Mouse (Mus musculus): ENCODE measurements around the gene Coa3.
"Not testable (repeated sequence)": the region's sequence is repeated elsewhere in the genome, so short reads cannot be mapped to it uniquely, and the experiment has no call there.

The Coa3 gene

DNA sequence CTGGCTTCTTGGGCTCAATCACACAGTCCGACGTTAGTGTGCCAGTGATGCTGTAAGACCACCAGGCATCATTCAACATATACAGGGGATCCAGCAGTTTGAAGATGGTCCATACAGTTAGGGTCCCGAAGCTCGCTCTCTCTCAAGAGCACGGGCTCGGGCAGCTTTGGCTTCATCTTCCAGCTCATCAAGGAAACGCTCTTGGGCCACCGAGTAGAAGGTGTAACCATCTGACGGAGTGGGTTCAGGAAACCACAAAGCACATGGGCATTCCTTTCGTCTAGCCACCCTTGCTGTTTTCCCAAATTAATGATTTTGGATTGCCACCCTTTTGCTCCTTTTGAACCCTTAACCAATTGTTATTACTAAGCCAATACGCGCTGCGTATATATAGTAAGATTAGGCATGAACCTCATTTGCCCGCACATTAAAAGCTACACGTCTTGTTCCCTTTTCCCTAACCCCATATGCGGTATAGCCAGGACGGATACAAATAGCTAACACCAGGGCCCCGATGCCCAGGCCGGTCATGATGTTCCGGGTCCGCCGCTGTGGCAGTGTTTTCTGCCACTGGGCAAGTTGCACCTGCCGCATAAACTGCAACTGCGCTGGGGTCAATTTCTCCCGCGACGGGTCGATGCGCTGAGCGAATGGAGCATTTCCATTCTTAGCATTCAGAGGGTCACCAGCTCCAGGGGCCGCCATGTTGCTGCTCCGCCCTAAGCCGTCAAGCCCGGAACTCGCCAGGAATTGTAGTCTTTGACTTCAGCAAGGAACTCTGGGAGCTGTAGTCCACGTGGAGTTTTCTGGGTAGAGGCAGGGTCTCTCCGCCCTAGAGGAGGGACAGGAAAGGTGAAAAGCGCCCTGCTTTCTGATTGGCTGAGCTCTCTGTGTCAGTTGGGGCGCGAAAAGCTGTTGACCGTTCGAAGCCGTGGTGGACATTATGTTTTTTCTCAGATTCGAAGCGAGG lies at the start of gene Coa3, which contains the start of gene Cntd1:
Coa3 (minus strand) TSS at position 892 of the 970 bp plus-strand sequence.
Cntd1 (plus strand) TSS at position 790 of the 970 bp plus-strand sequence.
- in situ Hi-C loops (cut with MboI, MseI), result no loop called here

DNA sequence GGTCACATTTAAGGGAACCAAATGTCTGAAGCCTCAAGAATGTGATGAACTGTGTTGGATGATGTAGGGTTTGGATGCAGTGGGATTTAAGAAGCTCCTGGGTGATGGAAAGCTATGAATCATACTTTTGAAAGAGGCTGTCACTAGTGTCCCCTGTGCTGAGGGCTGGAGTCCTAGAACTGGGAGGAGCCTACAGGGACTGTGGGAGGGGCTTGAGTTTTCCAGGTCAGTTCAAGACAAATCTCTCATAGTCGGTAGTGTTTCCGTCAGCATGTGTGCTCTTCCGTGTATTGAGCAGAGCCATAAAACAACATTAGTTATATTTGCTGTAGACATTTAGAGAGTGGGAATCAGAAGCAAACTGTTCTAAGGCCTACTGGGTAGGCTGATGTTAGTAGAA lies 48.4 kb upstream of the Coa3 start:
- in situ Hi-C loops (cut with MboI, MseI), result no loop called here

GRCm38 (mm10) chr11:101326147-101326546 lies 47.2 kb upstream of the Coa3 start:
- in situ Hi-C loops (cut with MboI, MseI), result no loop called here

- in situ Hi-C loops (cut with MboI, MseI), result not testable (repeated sequence)
Observed at GRCm38 (mm10) chr11:101325201-101325600, 46.3 kb upstream of the Coa3 start.

DNA sequence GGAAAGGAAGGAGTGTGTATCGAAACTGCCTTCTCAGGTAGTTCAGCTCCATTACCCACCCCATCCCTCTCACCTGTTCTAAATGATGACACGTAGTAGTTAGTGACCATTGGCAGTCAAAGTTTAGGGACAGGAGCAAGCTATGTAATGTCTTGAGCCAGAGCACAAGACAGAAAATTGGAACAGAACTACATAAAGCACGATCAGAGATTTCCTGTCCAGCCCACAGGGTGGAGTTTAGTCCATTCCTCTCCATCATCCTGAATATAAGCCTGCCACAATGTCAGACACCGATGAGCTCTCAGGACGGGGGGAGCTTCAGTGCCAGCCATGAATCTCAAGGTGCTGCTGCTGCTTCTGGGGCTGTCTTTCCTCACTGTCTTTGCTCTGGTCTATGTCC lies 45.8 kb upstream of the Coa3 start, which contains the start of gene Aoc2:
Aoc2 (plus strand) TSS at position 301 of the 400 bp plus-strand sequence.
- in situ Hi-C loops (cut with MboI, MseI), result no loop called here

- in situ Hi-C loops (cut with MboI, MseI), result no loop called here
Observed at GRCm38 (mm10) chr11:101323609-101324008, 44.7 kb upstream of the Coa3 start.

- in situ Hi-C loops (cut with MboI, MseI), result no loop called here
Observed at GRCm38 (mm10) chr11:101316501-101316917, 37.6 kb upstream of the Coa3 start.

DNA sequence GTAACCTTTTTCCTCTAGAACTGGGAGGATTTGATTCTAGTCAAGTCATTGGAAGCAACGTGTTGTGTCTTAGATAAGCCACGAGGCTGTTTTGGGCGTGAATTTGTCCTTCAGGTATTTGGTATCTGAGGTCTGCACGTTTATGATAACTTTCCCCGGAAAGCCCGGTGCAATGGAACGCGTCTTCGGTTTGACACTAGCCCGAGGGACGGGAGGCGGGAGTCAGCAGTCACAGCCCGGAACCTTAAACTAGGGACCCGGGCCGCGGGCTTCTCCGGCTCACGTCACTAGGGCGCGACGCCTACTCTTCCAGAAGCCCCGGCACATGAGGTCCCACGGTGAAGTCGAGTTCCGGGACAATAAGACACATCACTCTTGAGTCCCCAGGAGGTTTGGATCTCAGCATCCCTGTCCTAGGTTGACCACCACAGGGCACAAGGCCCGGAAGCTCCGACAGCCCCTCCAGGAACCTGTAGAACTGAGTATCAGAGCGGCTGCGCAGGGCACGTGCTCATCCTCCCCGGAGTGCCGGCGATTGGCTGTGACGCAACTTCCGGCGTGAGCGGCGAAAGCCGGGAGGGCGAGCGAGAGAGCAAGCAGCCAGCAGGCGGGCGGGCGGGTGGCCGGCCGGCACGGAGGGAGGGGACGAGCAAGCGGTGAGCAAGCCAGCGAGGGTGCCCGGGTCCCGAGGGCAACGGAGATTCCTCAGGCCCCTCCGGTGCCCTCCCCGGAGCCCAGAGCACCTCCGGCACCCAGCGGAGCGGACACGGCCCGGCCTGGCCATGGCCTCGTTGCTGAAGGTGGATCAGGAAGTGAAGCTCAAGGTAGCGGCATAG lies 37.0 kb upstream of the Coa3 start, which contains the start of gene Psme3:
Psme3 (plus strand) TSS at position 549 of the 836 bp plus-strand sequence.
- in situ Hi-C loops (cut with MboI, MseI), result no loop called here

DNA sequence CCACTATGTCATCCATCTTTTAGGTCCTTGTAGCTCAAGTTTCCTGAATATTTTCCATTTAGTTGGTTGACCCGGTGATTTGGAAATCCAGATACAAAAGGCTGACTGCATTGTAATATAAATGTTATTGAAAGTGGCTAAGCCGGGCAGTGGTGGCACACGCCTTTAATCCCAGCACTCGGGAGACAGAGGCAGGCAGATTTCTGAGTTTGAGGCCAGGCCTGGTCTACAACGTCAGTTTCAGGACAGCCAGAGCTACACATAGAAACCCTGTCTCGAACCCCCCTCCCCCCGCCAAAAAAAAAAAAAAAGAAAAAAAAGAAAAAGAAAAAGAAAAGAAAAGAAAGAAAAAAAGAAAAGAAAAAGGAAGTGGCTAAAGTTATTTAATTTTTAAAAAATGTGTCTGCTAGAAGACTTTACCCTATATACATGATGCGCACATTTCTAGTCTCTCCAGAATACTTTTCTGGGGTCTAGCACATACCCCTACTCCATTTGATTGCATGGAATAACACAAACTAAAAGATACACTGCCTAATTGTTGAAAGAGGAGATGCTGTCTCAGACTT lies 36.3 kb upstream of the Coa3 start:
- in situ Hi-C loops (cut with MboI, MseI), result no loop called here

DNA sequence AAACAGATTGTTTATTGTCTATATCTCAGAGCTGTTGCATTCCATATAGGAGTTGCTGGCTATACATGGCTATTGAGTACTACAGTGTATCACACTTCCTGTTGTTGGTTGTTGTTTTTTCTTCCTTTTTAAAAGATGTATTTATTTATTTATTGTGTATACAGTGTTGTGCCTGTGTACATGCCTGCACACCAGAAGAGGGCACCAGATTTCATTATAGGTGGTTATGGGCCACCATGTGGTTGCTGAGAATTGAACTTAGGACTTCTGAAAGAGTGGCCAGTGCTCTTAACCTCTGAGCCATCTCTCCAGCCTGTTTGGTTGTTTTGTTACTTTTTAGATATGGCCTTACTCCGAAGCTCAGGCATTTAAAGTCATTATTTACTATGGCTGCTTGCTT lies 35.7 kb upstream of the Coa3 start:
- in situ Hi-C loops (cut with MboI, MseI), result no loop called here

DNA sequence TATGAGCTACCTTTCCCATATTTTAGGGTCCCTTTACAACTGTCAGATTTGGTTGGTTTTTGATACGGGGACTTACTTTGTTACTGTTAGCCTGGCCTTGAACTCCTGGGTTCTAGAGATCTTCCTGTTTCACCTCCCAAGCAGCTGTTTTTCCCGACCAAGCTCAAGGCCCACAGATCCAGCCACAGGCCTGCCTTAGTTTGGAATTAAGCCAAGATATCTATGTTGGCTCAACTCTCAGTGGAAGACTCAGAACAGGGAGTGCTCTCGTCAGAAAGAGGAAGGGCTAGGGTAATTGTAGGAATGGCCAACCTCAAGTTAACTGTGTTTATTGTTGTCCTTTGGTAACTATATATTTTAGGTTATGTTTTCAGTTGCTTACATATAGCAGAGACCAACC lies 33.2 kb upstream of the Coa3 start:
- in situ Hi-C loops (cut with MboI, MseI), result no loop called here

DNA sequence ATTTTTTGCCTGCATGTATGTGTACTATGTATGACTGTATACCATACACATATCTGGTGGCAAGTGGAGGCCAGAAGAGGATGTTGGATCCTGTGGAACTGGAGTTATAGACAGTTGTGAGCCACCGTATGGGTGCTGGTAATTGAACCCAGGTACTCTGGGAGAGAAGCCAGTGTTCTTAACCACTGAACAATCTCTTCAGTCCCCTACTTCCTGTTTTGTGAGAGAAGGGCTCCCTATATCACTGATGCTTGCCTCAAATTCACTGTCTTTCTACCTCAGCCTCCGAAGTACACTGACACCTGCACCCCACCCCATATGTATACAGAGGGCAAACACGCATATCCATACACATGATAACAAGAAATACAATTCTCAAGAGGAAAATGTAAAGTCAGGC lies 32.2 kb upstream of the Coa3 start:
- in situ Hi-C loops (cut with MboI, MseI), result no loop called here

DNA sequence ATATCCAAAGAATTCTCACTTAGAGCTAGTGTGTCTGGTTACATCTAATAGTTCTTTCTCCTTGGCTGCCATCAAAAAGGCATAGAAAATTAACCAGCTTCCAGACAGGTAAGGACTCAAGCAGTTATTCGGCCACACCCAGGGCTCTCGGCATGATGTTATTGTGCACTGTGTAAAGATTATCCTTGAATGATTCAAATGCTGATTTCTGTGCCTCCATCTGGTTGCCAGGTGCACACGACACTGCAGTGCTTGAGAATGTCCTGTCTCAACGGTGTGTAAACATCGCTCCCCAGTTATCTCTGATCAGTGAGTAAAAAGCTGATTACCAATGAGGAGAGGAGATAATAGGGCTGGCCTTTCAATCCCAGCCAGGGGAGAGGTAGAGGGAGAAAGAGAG lies 28.8 kb upstream of the Coa3 start:
- in situ Hi-C loops (cut with MboI, MseI), result no loop called here

DNA sequence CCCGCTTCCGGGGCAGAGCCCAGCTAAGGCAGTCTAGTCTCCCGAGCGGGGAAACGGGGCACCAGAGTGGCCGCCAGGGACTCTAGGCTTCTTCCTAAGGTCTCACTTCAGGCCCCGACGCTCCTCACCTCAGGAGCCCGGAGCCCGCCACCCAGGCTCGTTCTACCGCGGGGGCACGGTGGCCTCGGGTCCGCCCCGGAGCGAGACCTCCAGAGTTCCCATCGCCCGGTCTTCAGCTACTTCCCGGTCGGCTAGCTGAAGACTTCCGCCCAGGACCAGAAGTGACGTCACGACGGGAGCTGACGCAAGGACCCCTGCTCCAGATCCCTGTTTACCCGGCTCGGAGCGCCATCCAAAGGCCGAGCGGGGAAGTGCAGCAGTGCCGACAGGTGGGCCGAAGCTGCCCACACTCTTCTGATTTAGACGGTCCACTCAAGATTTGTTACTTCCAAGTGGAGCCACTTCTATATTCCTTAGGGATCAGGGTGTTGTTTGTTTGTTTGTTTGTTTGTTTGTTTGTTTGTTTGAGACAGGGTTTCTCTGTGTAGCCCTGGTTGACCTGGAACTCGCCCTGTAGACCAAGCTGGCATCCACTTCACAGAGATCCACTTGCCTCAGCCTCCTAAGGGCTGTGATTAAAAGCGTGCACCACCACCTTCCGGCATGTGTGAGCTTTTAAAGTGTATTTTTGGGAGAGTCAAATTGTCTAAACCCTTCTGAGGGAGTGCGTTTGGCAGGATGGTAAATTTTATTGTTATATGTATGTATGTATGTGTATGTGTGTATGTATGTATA lies 23.3 kb upstream of the Coa3 start, which contains the start of gene Becn1:
Becn1 (minus strand) TSS at position 283 of the 795 bp plus-strand sequence.
- in situ Hi-C loops (cut with MboI, MseI), result no loop called here

DNA sequence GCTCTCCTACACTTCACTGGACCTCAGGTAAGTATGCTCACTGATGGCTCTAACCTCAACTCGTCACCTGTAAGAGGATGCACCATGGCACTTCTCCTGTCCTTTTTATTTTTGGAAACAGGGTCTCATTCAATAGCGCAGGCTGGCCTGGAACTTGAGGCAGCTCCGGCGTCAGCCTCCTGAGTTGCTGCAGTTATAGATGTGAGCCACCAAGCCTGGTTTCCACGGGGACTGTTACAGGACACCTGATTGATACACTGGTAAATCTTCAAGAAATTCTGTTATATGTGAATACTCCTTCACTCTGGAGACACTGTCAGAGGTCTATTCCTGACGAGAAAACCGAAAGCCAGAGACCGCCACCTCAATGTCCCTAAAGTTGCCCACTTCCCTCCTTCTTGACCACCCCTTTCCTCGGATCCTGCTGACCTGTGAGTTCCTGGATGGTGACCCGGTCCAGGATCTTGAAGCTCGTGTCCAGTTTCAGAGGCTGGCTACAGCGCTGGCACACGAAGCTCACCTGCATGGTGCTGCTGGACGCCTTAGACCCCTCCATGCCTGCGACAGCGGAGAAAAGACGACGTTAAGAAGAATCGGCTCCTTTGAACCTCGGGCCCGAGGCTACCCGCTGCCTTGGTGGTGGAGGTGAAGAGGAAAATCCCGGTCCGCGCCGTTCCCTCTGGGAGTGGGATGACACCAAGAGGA lies 22.5 kb upstream of the Coa3 start:
- in situ Hi-C loops (cut with MboI, MseI), result no loop called here

- in situ Hi-C loops (cut with MboI, MseI), result no loop called here
Observed at GRCm38 (mm10) chr11:101300881-101301280, 22.0 kb upstream of the Coa3 start.

DNA sequence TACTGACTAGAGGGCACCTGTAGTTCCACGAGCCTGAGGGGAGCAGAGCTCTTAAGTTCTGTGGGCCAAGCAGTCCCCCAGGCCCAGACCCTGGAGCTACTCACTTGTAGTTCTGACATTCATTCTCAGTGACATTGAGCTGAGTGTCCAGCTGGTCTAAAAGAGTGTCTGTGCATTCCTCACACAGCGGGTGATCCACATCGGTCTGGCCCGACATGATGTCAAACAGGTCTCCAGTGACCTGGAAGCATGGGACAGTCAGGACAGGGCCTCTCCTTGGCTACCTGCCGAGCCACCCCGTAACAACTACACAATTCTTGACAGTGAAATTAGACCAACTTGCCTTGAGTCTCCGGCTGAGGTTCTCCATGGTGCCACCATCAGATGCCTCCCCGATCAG lies 16.3 kb upstream of the Coa3 start:
- in situ Hi-C loops (cut with MboI, MseI), result no loop called here

DNA sequence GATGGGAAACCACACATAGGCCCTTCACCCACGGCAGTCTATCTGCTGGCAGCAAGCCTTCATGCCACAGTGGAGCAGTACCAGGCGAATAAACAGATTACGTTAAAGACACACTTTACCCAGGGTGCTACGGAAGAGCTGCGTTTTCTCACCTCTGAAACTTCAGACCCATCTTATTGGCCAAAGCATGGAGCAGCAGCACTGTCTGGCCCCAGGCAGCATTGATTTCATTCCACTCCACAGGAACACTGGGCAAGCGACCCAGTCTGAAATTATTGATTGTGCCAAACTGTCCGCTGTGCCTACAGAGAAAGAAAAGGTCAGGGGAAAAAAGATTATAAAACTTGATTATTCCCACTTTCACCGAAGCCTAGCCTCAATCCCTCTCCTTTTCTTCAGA lies 12.3 kb upstream of the Coa3 start:
- in situ Hi-C loops (cut with MboI, MseI), result loop anchor here (5.0 kb wide), 1 partner anchor 79 kb away; no protein-coding TSS in a partner anchor

GRCm38 (mm10) chr11:101287306-101287705 lies 8.4 kb upstream of the Coa3 start:
- in situ Hi-C loops (cut with MboI, MseI), result no loop called here

- in situ Hi-C loops (cut with MboI, MseI), result no loop called here
Observed at GRCm38 (mm10) chr11:101283805-101284204, 4.9 kb upstream of the Coa3 start.
